Mouse (Mus musculus) liver, embryonic 16.5 days (tissue): ENCODE data around the gene Sigmar1. TPM values are rescaled to one million over a fixed set of nuclear protein-coding genes. Genes with fewer than 3 reads are reported as not detected.
A peak's percentile ranks its signal among the peaks of the same experiment; 100 is the strongest.

Source experiments
- ATAC-seq: fragments of 200-750 bp; cut with Nextera tagmentation; 2 replicates; pipeline ENCODE4 v1.8.0; 2017; ENCODE audit warnings: low read depth, mild to moderate bottlenecking, moderate number of reproducible peaks, moderate library complexity
- H3K27ac ChIP-seq: fragments of 300-500 bp; sonication (generic); 2 replicates; pipeline ENCODE4 v1.5.1; 2014; ENCODE audit warnings: mild to moderate bottlenecking, low read length
- H3K27me3 ChIP-seq: fragments of 300-500 bp; sonication (generic); 2 replicates; pipeline ENCODE4 v1.6.1; 2014; ENCODE audit warnings: low read depth, low read length, mixed read lengths; ENCODE audit not compliant: control insufficient read depth, insufficient read depth
- H3K36me3 ChIP-seq: fragments of 300-500 bp; sonication (generic); 2 replicates; pipeline ENCODE4 v1.6.1; 2014; ENCODE audit warnings: mild to moderate bottlenecking; ENCODE audit not compliant: control insufficient read depth, insufficient read depth
- H3K4me1 ChIP-seq: fragments of 300-500 bp; sonication (generic); 2 replicates; pipeline ENCODE4 v1.6.1; 2014; ENCODE audit warnings: low read depth, low read length, mixed read lengths; ENCODE audit not compliant: control insufficient read depth
- H3K4me2 ChIP-seq: fragments of 300-500 bp; sonication (generic); 2 replicates; pipeline ENCODE4 v1.6.1; 2014; ENCODE audit warnings: low read depth, low read length, mixed read lengths
- H3K4me3 ChIP-seq: fragments of 300-500 bp; sonication (generic); 2 replicates; pipeline ENCODE4 v1.5.1; 2014; ENCODE audit warnings: low read depth, mild to moderate bottlenecking, low read length
- H3K9ac ChIP-seq: fragments of 300-500 bp; sonication (generic); 2 replicates; pipeline ENCODE4 v1.6.1; 2014; ENCODE audit warnings: low read depth, low read length
- H3K9me3 ChIP-seq: fragments of 300-500 bp; sonication (generic); replicated peaks from 2 replicates; pipeline ENCODE4 v1.6.1; 2016; ENCODE audit warnings: low read length; ENCODE audit not compliant: control insufficient read depth
- WGBS: fragments of 180-500 bp; shearing (Covaris S2); extraction: QIAGEN DNeasy Blood & Tissue Kit; methylation state at CpG from one replicate; pipeline ENCODE4 v1.1.7; 2014; ENCODE audit not compliant: insufficient replicate concordance; 5-methylcytosine and 5-hydroxymethylcytosine counted together
- polyA plus RNA-seq: library from polyadenylated mRNA; unstranded; fragments of >200 nt; fragmentation: Nextera tagmentation; extraction: Ambion mirVana; gene quantifications from 2 replicates; pipeline ENCODE4 v1.2.1, GENCODE M21; 2015

The Sigmar1 gene
- polyA plus RNA-seq, 1 experiment from 2014 or later = 57.0 TPM

DNA sequence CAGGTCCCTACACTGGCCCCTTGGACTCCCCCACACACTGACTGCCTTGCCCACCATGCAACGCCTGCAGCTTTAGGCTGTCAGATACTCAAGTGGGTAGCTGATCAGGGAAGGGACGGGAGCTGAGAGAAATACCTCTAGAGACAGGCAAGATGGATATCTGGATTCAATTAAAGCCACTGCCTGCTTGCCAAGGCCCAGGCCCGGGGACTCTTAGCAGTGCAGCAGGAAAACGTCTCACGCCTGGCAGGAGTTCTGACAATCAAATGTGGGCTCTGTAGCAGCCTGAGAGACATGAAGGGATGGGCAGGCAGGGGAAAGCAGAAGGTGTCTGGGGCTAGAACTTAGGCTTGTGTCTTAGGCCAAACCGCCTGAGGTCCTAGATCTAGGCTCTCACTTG lies 39.1 kb downstream of the Sigmar1 start:
- 71% methylated on average over 6 of the region's 6 CpGs for WGBS
- no peak for ATAC-seq
- H3K9ac ChIP-seq = no peak overlapping the region
- H3K27me3 ChIP-seq = no peaks in the 10 kb centered on the region
- no peak overlapping the region for H3K4me3 ChIP-seq
- H3K36me3 ChIP-seq = peaks cover 10% of the 10 kb centered on the region
- H3K9me3 ChIP-seq = no peaks in the 10 kb centered on the region
- H3K27ac ChIP-seq = no peak overlapping the region
- H3K4me2 ChIP-seq = no peak overlapping the region
- H3K4me1 ChIP-seq = peaks cover 18% of the 10 kb centered on the region

DNA sequence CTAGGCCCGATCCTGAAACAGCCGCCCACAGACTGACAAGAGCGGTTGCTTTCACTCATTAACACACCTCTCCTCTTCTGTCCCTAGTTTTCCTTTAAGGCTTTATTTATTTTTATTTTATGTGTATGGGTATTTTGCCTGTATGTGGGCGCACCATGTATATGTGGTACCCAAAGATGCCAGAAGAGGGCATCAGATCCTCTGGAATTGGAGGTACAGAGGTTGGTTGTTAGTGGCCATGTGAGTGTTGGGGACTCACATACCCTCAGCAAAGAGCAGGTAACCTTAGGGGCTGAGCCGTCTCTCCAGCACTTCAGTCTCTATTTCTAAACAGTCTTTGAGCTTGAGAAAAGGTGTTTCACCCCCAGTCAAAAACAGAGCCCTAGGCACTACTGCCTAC lies 40.4 kb downstream of the Sigmar1 start:
- no peak for ATAC-seq
- H3K36me3 ChIP-seq = peaks cover 10% of the 10 kb centered on the region
- no peaks in the 10 kb centered on the region for H3K9me3 ChIP-seq

DNA sequence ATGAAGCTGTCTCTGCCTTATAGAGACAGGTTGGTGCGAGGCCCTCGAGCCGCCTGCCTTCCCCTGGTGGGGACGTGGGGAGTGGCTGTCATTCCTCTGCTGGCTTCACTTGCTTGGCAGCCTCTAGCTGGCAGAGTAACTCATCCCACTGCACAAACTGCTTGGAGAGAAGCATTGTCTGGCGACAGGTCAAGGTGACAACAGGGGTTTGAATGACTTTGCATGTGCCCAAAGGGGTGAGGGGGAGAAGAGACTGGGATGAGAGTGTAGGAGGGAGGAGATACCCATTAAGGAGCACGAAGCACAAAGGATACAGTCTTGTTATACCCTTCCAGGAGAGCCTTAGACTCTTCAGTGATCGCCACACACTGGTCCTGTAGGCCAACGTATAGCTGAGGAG lies 40.9 kb downstream of the Sigmar1 start:
- no peak overlapping the region for H3K4me3 ChIP-seq
- no peaks in the 10 kb centered on the region for H3K9me3 ChIP-seq
- ATAC-seq = no peak
- no peak overlapping the region for H3K9ac ChIP-seq
- peaks cover 10% of the 10 kb centered on the region for H3K36me3 ChIP-seq
- no peak overlapping the region for H3K4me2 ChIP-seq
- 74% methylated on average over 8 of the region's 8 CpGs for WGBS
- peaks cover 17% of the 10 kb centered on the region for H3K4me1 ChIP-seq
- no peak overlapping the region for H3K27ac ChIP-seq
- H3K27me3 ChIP-seq = no peaks in the 10 kb centered on the region

More for the DNA sequence above, 40.4 kb downstream of the Sigmar1 start:
- Histone ChIP-seq H3K4me2 (no peak overlapping the region), H3K9ac (no peak overlapping the region), H3K27ac (no peak overlapping the region), H3K27me3 (no peaks in the 10 kb centered on the region), H3K4me1 (peaks cover 17% of the 10 kb centered on the region), H3K4me3 (no peak overlapping the region)
- 81% methylated on average over 5 of the region's 5 CpGs for WGBS

DNA sequence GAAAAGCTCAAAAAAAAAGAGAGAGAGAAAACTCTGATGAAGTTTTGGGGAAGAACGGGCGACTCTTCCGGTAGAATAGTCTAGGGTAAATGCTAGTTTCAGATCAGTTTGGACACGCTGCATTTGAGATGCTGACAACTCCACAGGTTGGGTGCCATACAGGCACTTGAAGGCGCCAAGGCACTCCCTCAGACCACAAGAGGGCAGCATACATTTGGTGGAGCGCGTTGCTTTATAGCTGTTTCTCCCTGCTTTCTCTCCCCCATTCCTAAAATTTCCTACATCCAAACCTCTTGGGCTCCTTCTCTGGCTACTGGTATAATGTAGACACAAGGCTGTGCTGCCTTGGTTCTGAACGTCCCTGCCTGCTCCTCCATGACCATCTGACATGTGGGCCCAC lies 41.7 kb downstream of the Sigmar1 start:
- peak overlapping the region; percentile 88 for H3K4me3 ChIP-seq
- 18% methylated on average over 8 of the region's 8 CpGs for WGBS
- no peaks in the 10 kb centered on the region for H3K9me3 ChIP-seq
- H3K27me3 ChIP-seq = no peaks in the 10 kb centered on the region
- ATAC-seq = no peak
- H3K4me1 ChIP-seq = peaks cover 17% of the 10 kb centered on the region
- peak overlapping the region; percentile 96 for H3K4me2 ChIP-seq
- H3K36me3 ChIP-seq = peaks cover 8% of the 10 kb centered on the region
- H3K9ac ChIP-seq = no peak overlapping the region; the same call in 1 of the 2 replicates
- H3K27ac ChIP-seq = no peak overlapping the region

DNA sequence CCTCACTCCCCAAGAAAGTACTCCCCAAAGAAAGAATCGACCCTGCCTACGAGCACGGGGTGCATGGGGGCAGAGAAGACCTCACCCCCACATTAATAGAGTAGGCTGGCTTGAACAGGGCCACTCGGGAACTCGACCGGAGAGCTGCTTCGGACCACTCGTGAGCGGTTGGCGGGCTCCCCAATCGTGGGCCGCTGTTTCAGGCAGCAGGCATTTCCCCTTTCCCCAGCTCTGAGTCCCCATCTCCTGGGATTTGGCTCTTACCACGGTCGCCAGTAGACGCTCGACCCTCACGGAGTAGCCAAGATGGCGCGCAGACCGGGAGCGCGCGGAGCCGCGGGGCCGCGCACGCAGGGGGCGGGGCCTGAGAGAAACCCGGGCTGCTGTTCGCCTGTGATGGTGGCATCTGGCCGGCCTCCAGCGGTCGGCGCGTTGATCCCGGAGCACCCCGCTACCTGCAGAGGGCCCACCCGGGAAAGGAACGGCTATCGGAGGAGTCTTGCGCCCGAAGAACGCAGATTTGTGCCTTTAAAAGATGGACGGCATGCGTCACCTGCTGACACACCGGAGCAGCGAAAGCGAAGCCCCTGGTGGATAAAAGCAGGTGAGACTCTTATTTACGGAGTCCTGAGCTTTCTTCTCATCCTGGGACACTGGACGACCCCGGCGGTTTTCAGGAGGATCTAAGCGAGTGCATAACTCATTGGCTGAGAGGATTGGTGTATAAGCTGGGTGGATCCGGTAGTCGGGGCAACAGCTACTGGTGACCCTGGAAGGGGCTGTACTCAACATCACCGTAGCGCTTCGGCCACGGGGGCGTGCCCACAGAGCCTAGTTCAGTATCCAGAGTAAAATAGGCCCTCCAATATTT lies 42.5 kb downstream of the Sigmar1 start, which contains the start of gene Rpp25l:
Gene Rpp25l (minus strand): TSS at position 338 of the 871 bp plus-strand sequence.
- Histone ChIP-seq H3K36me3 (peaks cover 4% of the 10 kb centered on the region), H3K4me3 (peak within 1 kb of the TSS; percentile 88), H3K27me3 (no peaks in the 10 kb centered on the region), H3K4me1 (peaks cover 17% of the 10 kb centered on the region), H3K4me2 (peak within 1 kb of the TSS; percentile 96), H3K27ac (peak within 1 kb of the TSS; percentile 69), H3K9me3 (no peaks in the 10 kb centered on the region), H3K9ac (peak within 1 kb of the TSS; percentile 92)
- peak; percentile 87 for ATAC-seq
- WGBS = under 1% methylated on average over 61 of the region's 61 CpGs

DNA sequence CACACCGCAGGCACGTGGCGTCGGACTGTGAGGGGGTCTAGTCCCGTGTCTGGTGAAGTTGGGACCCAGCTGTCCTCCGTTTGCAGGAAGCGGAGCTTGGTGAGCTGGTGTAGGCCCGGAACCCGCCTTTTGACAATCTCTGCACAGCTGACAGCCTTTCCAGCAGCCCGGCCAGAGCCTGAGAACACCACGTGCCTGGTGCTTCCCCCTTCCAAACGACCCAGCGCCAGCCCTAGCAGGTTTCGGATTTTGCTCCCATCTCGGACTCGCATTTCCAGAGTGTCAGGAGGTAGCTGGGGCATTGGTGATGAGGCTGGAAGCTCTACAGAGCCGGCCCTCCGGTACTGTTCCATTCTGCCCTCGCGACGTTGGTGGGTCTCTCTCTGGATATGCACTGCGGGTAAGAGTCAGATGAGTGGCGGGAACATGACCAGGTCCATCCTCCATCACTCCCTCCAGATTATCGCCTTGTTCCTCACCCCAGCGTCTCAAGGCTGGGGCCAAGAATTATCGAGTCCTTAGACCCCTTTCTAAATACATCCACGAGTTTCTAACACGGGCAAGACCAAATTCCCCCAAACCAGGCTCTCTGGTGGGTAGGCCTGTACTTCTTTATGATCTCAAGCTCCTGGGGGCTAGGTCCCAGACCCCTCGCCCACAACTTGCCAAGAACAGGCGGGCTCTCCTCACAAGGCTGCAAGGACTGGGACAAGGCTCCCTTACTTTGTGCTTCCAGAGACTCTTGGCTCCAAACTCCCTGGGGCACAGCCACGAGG lies 43.3 kb downstream of the Sigmar1 start:
- Histone ChIP-seq H3K27ac (peak overlapping the region; percentile 62; the same call in 1 of the 2 replicates), H3K9ac (peak overlapping the region; percentile 92), H3K27me3 (peaks cover 3% of the 10 kb centered on the region; the same call in 1 of the 2 replicates), H3K4me1 (peaks cover 17% of the 10 kb centered on the region), H3K4me2 (peak overlapping the region; percentile 96), H3K4me3 (peak overlapping the region; percentile 88), H3K36me3 (no peaks in the 10 kb centered on the region; the same call in 1 of the 2 replicates), H3K9me3 (no peaks in the 10 kb centered on the region)
- ATAC-seq = peak; percentile 35
- WGBS = 42% methylated on average over 31 of the region's 31 CpGs

DNA sequence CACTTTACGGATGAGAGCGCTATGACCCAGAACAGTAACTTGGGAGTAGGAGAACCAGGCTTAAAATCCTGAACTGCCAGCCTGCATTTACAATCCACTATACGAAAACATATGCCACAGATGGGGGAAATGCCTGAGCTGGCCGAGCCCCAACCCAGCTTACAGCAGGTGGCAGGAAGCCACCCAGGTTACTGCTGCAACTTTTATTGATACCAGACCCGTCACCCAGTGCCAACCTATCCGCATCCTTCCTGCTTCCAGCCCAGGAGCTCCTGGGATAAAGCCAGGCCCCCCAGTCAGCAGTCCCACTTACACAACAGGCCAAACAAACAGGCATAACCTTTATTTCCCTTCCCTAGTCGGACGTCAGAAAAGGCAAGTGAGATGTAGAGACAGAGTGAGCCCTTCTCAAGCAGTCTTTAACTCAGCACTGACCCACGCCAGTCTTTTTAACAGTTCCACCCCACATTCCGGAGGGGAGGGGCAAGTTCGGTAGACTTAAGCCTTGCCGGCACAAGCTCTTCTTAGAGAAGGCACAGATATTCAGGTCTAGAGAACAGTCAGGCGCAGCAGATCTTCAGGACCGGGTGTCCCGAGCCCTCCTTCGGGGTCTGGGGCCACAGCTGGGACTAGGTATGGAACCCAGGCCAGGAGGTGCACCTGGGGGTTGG lies 44.1 kb downstream of the Sigmar1 start:
- peak overlapping the region; percentile 92 for H3K9ac ChIP-seq

DNA sequence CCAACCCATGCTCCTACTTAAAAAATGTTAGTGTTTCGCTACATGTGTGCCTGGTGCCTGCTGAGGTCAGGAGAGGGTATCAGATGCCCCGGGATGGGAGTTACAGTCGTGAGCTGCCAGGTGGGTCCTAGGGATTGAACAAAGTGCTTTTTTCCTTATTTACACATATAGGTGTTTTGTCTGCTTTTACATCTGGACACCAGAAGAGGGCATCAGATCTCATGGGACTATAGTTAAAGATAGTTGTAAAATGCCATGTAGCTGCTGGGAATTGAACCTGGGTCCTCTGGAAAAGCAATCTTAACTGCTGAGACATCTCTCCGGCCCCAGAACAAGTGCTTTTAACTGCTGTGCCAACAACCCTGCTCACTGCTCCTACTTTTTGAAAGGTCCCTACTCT lies 45.7 kb downstream of the Sigmar1 start:
- Histone ChIP-seq H3K4me3 (no peak overlapping the region), H3K27me3 (peaks cover 8% of the 10 kb centered on the region; the same call in 1 of the 2 replicates), H3K4me1 (peaks cover 17% of the 10 kb centered on the region), H3K9ac (no peak overlapping the region), H3K9me3 (no peaks in the 10 kb centered on the region), H3K27ac (no peak overlapping the region), H3K4me2 (no peak overlapping the region), H3K36me3 (no peaks in the 10 kb centered on the region)
- WGBS = 66% methylated on average over 4 of the region's 4 CpGs
- ATAC-seq = no peak

More for the DNA sequence above, 44.1 kb downstream of the Sigmar1 start:
- no peak overlapping the region for H3K27ac ChIP-seq
- ATAC-seq = no peak
- peak overlapping the region; percentile 88 for H3K4me3 ChIP-seq
- peaks cover 4% of the 10 kb centered on the region; the same call in 1 of the 2 replicates for H3K27me3 ChIP-seq
- no peaks in the 10 kb centered on the region for H3K9me3 ChIP-seq
- H3K4me1 ChIP-seq = peaks cover 17% of the 10 kb centered on the region
- WGBS = 74% methylated on average over 16 of the region's 16 CpGs
- H3K4me2 ChIP-seq = peak overlapping the region; percentile 96
- no peaks in the 10 kb centered on the region for H3K36me3 ChIP-seq
